Mouse (Mus musculus) embryonic fibroblast, embryonic 13.5 days (primary cell): ENCODE measurements around the gene Dock9.

Experiments
- CTCF ChIP-seq: IDR thresholded peaks from 2 replicates; pipeline ENCODE4 v1.5.1; 2011; ENCODE audit warnings: mild to moderate bottlenecking, control low read depth, low read length, moderate library complexity, borderline replicate concordance; ENCODE audit not compliant: insufficient read depth
- POLR2A ChIP-seq: IDR thresholded peaks from 2 replicates; pipeline ENCODE4 v1.6.1; 2011; ENCODE audit warnings: low read depth, mild to moderate bottlenecking, control low read depth, low read length, moderate library complexity

DNA sequence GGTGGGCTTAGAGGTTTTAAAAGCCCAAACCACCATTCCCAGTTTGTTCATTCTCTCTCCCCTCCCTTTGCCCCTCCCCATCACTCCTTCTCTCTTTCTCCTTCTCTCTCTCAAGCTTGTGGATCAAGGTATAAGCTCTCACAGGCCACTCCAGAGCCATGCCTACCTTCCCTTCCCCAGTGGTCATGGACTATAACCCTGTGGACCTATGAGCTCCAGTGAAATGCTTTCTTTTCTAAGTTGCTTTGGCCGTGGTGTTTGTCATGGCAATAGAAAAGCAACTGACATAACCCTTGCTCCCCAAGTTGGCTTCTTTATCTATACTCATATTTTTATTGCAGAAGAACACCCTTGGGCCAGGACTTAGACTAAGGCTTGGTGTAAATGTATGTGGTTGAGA, 299.8 kb downstream of the Dock9 start:
- TF ChIP-seq CTCF, result no peak
- TF ChIP-seq POLR2A, result no peak
